Mouse (Mus musculus): ENCODE measurements around the gene Tmem229b.
A peak's percentile ranks its signal among the peaks of the same experiment; 100 is the strongest.
"Not testable (repeated sequence)": the region's sequence is repeated elsewhere in the genome, so short reads cannot be mapped to it uniquely, and the experiment has no call there.

The Tmem229b gene

GRCm38 (mm10) chr12:79007126-79007753, at the start of gene Tmem229b:
Gene Tmem229b, minus strand, starts transcription at chr12:79007627.
- peak; percentile 72 for DNase-seq

- DNase-seq, result no peak
These were observed 47.8 kb upstream of the Tmem229b start for GRCm38 (mm10) chr12:79055276-79055675.

- no peak for DNase-seq
These were observed 44.6 kb upstream of the Tmem229b start for GRCm38 (mm10) chr12:79052073-79052472.

- no peak for DNase-seq
These were observed 43.3 kb upstream of the Tmem229b start for GRCm38 (mm10) chr12:79050545-79051212.

- no peak for DNase-seq
These were observed 42.4 kb upstream of the Tmem229b start for GRCm38 (mm10) chr12:79049807-79050206.

GRCm38 (mm10) chr12:79048898-79049297, 41.5 kb upstream of the Tmem229b start:
- no peak for DNase-seq

- DNase-seq, result no peak
These were observed 39.8 kb upstream of the Tmem229b start for GRCm38 (mm10) chr12:79047203-79047602.

- DNase-seq, result no peak
These were observed 38.7 kb upstream of the Tmem229b start for GRCm38 (mm10) chr12:79046171-79046570.

- no peak for DNase-seq
These were observed 37.2 kb upstream of the Tmem229b start for GRCm38 (mm10) chr12:79044668-79045067.

GRCm38 (mm10) chr12:79041436-79041835, 34.0 kb upstream of the Tmem229b start:
- no peak for DNase-seq

GRCm38 (mm10) chr12:79040201-79040827, 32.9 kb upstream of the Tmem229b start:
- DNase-seq, result no peak

- no peak for DNase-seq
These were observed 32.3 kb upstream of the Tmem229b start for GRCm38 (mm10) chr12:79039708-79040107.

- no peak for DNase-seq
These were observed 27.9 kb upstream of the Tmem229b start for GRCm38 (mm10) chr12:79035349-79035748.

- no peak for DNase-seq
These were observed 26.9 kb upstream of the Tmem229b start for GRCm38 (mm10) chr12:79034331-79034730.

- peak; percentile 50 for DNase-seq
These were observed 21.8 kb upstream of the Tmem229b start, which contains the start of gene Plekhh1 for GRCm38 (mm10) chr12:79028911-79029861. Gene Plekhh1, plus strand, starts transcription at chr12:79029163.

GRCm38 (mm10) chr12:79027526-79027925, 20.1 kb upstream of the Tmem229b start:
- DNase-seq, result not testable (repeated sequence)

- DNase-seq, result peak; percentile 72
These were observed 15.5 kb upstream of the Tmem229b start for GRCm38 (mm10) chr12:79022882-79023281.

GRCm38 (mm10) chr12:79021902-79022301, 14.5 kb upstream of the Tmem229b start:
- DNase-seq, result peak; percentile 26

GRCm38 (mm10) chr12:79017994-79018399, 10.6 kb upstream of the Tmem229b start:
- DNase-seq, result no peak

GRCm38 (mm10) chr12:79016109-79016508, 8.7 kb upstream of the Tmem229b start:
- no peak for DNase-seq

GRCm38 (mm10) chr12:79010569-79010968, 3.1 kb upstream of the Tmem229b start:
- DNase-seq, result no peak

GRCm38 (mm10) chr12:79006478-79007125, 825 bp downstream of the Tmem229b start:
- DNase-seq, result peak; percentile 74
